Mouse (Mus musculus): ENCODE measurements around the gene Tbc1d9.

GRCm38 (mm10) chr8:83158971-83159370 lies 6.2 kb upstream of the Tbc1d9 start:
- TF ChIP-seq CTCF (conservative IDR thresholded peaks at IDR 0.05; ENCODE audit: low read length) = no peak
- no peak for TF ChIP-seq NANOG (IDR thresholded peaks at IDR 0.05; ENCODE audit: borderline replicate concordance, low read length)
